Mouse (Mus musculus) intestine, embryonic 15.5 days (tissue): ENCODE results near the gene Bpifb5. TPM values are rescaled to one million over a fixed set of nuclear protein-coding genes. Genes with fewer than 3 reads are reported as not detected.
"Not testable (repeated sequence)": the region's sequence is repeated elsewhere in the genome, so short reads cannot be mapped to it uniquely, and the experiment has no call there.

ENCODE experiments used
- ATAC-seq: fragments of 200-750 bp; cut with Nextera tagmentation; 2 replicates; pipeline ENCODE4 v1.8.0; 2017; ENCODE audit warnings: moderate TSS enrichment, moderate library complexity
- H3K27ac ChIP-seq: fragments of 300-500 bp; sonication (generic); 2 replicates; pipeline ENCODE4 v1.5.1; 2015; ENCODE audit warnings: mild to moderate bottlenecking, inconsistent platforms
- H3K27me3 ChIP-seq: fragments of 300-500 bp; sonication (generic); replicated peaks from 2 replicates; pipeline ENCODE4 v1.6.1; 2015; ENCODE audit warnings: inconsistent platforms
- H3K36me3 ChIP-seq: fragments of 300-500 bp; sonication (generic); 2 replicates; pipeline ENCODE4 v1.6.1; 2015; ENCODE audit warnings: inconsistent platforms
- H3K4me1 ChIP-seq: fragments of 300-500 bp; sonication (generic); replicated peaks from 2 replicates; pipeline ENCODE4 v1.6.1; 2015; ENCODE audit warnings: inconsistent platforms
- H3K4me2 ChIP-seq: fragments of 300-500 bp; sonication (generic); replicated peaks from 2 replicates; pipeline ENCODE4 v1.6.1; 2015; ENCODE audit warnings: mild to moderate bottlenecking, inconsistent platforms
- H3K4me3 ChIP-seq: fragments of 300-500 bp; sonication (generic); replicated peaks from 2 replicates; pipeline ENCODE4 v1.5.1; 2015; ENCODE audit warnings: inconsistent platforms
- H3K9ac ChIP-seq: fragments of 300-500 bp; sonication (generic); 2 replicates; pipeline ENCODE4 v1.6.1; 2015; ENCODE audit warnings: inconsistent platforms
- H3K9me3 ChIP-seq: fragments of 300-500 bp; sonication (generic); 2 replicates; pipeline ENCODE4 v1.6.1; 2016; ENCODE audit warnings: inconsistent platforms
- WGBS: fragments of 180-500 bp; shearing (Covaris S2); methylation state at CpG from one replicate; pipeline ENCODE4 v1.1.7; 2015; 5-methylcytosine and 5-hydroxymethylcytosine counted together
- polyA plus RNA-seq: library from polyadenylated mRNA; unstranded; fragments of >200 nt; fragmentation: Nextera tagmentation; extraction: Ambion mirVana; gene quantifications from 2 replicates; pipeline ENCODE4 v1.2.1, GENCODE M21; 2015

Bpifb5 gene
- polyA plus RNA-seq, 1 experiment from 2014 or later = 0.09 TPM

GRCm38 (mm10) chr2:154204630-154205029 lies 18.9 kb upstream of the Bpifb5 start:
- 90% methylated on average over 4 of the region's 4 CpGs for WGBS
- Histone ChIP-seq H3K27me3 (no peaks in the 10 kb centered on the region), H3K4me1 (no peaks in the 10 kb centered on the region), H3K4me3 (no peak overlapping the region), H3K9me3 (no peaks in the 10 kb centered on the region), H3K27ac (no peak overlapping the region), H3K36me3 (no peaks in the 10 kb centered on the region), H3K4me2 (no peak overlapping the region), H3K9ac (no peak overlapping the region)
- ATAC-seq = no peak

- no peaks in the 10 kb centered on the region for H3K36me3 ChIP-seq
- H3K4me2 ChIP-seq = no peak overlapping the region
- no peaks in the 10 kb centered on the region for H3K4me1 ChIP-seq
- H3K27ac ChIP-seq = no peak overlapping the region
- no peak overlapping the region for H3K9ac ChIP-seq
- H3K4me3 ChIP-seq = no peak overlapping the region
- no peaks in the 10 kb centered on the region for H3K9me3 ChIP-seq
- 56% methylated on average over 7 of the region's 7 CpGs for WGBS
- no peak for ATAC-seq
- no peaks in the 10 kb centered on the region for H3K27me3 ChIP-seq
Observed at GRCm38 (mm10) chr2:154206908-154207307, 16.6 kb upstream of the Bpifb5 start.

GRCm38 (mm10) chr2:154209112-154209511 lies 14.4 kb upstream of the Bpifb5 start:
- Histone ChIP-seq H3K9me3 (no peaks in the 10 kb centered on the region), H3K4me3 (no peak overlapping the region), H3K9ac (no peak overlapping the region), H3K4me1 (no peaks in the 10 kb centered on the region), H3K27me3 (no peaks in the 10 kb centered on the region), H3K36me3 (no peaks in the 10 kb centered on the region), H3K4me2 (no peak overlapping the region), H3K27ac (no peak overlapping the region)
- no peak for ATAC-seq
- 11% methylated on average over 3 of the region's 3 CpGs for whole genome bisulfite sequencing

- Histone ChIP-seq H3K9ac (no peak overlapping the region), H3K27me3 (no peaks in the 10 kb centered on the region), H3K36me3 (no peaks in the 10 kb centered on the region), H3K4me1 (no peaks in the 10 kb centered on the region), H3K9me3 (no peaks in the 10 kb centered on the region), H3K4me2 (no peak overlapping the region), H3K27ac (no peak overlapping the region), H3K4me3 (no peak overlapping the region)
- WGBS = 33% methylated on average over 1 of the region's 1 CpGs
- ATAC-seq = no peak
Observed at GRCm38 (mm10) chr2:154211121-154211520, 12.4 kb upstream of the Bpifb5 start.

- Histone ChIP-seq H3K9ac (no peak overlapping the region), H3K36me3 (no peaks in the 10 kb centered on the region), H3K4me1 (no peaks in the 10 kb centered on the region), H3K27me3 (no peaks in the 10 kb centered on the region), H3K4me2 (no peak overlapping the region), H3K9me3 (no peaks in the 10 kb centered on the region), H3K4me3 (no peak overlapping the region), H3K27ac (no peak overlapping the region)
- WGBS = 86% methylated on average over 4 of the region's 4 CpGs
- no peak for ATAC-seq
Observed at GRCm38 (mm10) chr2:154211881-154212280, 11.7 kb upstream of the Bpifb5 start.

GRCm38 (mm10) chr2:154215191-154215590 lies 8.4 kb upstream of the Bpifb5 start:
- WGBS = 16% methylated on average over 5 of the region's 5 CpGs

DNA sequence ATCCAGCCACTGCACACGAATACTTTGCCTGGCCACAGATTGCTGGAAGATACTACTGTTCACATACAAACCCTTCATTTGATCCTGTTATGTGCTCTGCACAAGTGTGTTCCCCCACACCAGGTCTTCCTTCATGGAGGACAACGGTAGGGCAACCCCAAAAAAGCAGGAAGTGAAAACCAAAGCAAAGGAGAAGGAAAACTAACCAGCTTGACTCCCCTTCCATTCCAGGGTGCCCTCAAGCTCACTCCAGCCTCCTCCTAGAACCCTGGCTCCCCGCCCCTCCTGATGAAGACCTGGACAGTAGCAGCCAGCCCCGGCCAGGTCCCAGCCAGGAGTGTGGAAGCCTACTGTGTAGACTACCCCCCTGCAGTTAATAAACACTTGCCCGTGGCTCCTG lies 3.6 kb upstream of the Bpifb5 start:
- no peak overlapping the region for H3K9ac ChIP-seq

More at GRCm38 (mm10) chr2:154215191-154215590, 8.4 kb upstream of the Bpifb5 start:
- H3K4me1 ChIP-seq = no peaks in the 10 kb centered on the region
- H3K36me3 ChIP-seq = no peaks in the 10 kb centered on the region
- no peak overlapping the region for H3K9ac ChIP-seq
- no peaks in the 10 kb centered on the region for H3K9me3 ChIP-seq
- no peaks in the 10 kb centered on the region for H3K27me3 ChIP-seq
- no peak overlapping the region for H3K4me3 ChIP-seq
- no peak overlapping the region for H3K4me2 ChIP-seq
- peak; percentile 61 for ATAC-seq
- H3K27ac ChIP-seq = no peak overlapping the region

DNA sequence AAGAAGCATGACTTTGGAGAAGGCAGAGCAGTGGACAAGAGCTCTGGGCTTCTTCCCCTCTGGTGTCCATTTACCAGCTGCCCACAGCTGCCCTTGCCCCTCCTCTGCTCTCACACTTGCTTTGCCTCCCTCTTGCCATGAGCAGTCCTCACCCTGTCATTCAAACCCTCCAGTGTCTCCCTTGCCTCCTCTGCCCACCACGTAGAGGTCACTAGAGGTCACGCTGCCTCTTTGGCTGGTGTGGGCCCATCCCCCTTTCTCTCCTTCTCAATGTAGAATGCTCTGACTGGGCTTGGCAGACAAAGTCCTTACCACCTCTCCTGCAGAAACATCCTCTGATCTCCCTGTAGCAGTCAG lies 353 bp downstream of the Bpifb5 start:
- H3K36me3 ChIP-seq = no peaks in the 10 kb centered on the region
- H3K9me3 ChIP-seq = no peaks in the 10 kb centered on the region
- 21% methylated on average over 2 of the region's 2 CpGs for WGBS
- no peak overlapping the region for H3K27ac ChIP-seq
- H3K4me3 ChIP-seq = no peak overlapping the region
- no peaks in the 10 kb centered on the region for H3K27me3 ChIP-seq
- H3K4me1 ChIP-seq = peaks cover 11% of the 10 kb centered on the region
- 0 out of 2 replicates have a peak, but pooled peaks have one; percentile 23 for ATAC-seq
- H3K4me2 ChIP-seq = 0 out of 2 replicates have a peak overlapping the region, but pooled peaks have one; percentile 12
- no peak overlapping the region for H3K9ac ChIP-seq

More for the DNA sequence above, 3.6 kb upstream of the Bpifb5 start:
- Histone ChIP-seq H3K27ac (no peak overlapping the region), H3K9me3 (no peaks in the 10 kb centered on the region), H3K4me3 (no peak overlapping the region), H3K4me2 (no peak overlapping the region), H3K4me1 (peaks cover 11% of the 10 kb centered on the region), H3K27me3 (no peaks in the 10 kb centered on the region), H3K36me3 (no peaks in the 10 kb centered on the region)
- 70% methylated on average over 5 of the region's 5 CpGs for WGBS
- no peak for ATAC-seq

GRCm38 (mm10) chr2:154226991-154227390 lies 3.4 kb downstream of the Bpifb5 start:
- no peak for ATAC-seq
- Histone ChIP-seq H3K9me3 (no peaks in the 10 kb centered on the region), H3K4me1 (peaks cover 11% of the 10 kb centered on the region), H3K4me2 (no peak overlapping the region), H3K27me3 (no peaks in the 10 kb centered on the region), H3K36me3 (no peaks in the 10 kb centered on the region), H3K27ac (no peak overlapping the region), H3K4me3 (no peak overlapping the region), H3K9ac (no peak overlapping the region)
- WGBS = 72% methylated on average over 4 of the region's 4 CpGs

GRCm38 (mm10) chr2:154227830-154228229 lies 4.3 kb downstream of the Bpifb5 start:
- peaks cover 11% of the 10 kb centered on the region for H3K4me1 ChIP-seq
- H3K9ac ChIP-seq = no peak overlapping the region
- H3K4me3 ChIP-seq = no peak overlapping the region
- no peaks in the 10 kb centered on the region for H3K27me3 ChIP-seq
- ATAC-seq = no peak
- H3K36me3 ChIP-seq = no peaks in the 10 kb centered on the region
- 87% methylated on average over 5 of the region's 5 CpGs for WGBS
- no peak overlapping the region for H3K27ac ChIP-seq
- no peak overlapping the region for H3K4me2 ChIP-seq
- H3K9me3 ChIP-seq = no peaks in the 10 kb centered on the region

GRCm38 (mm10) chr2:154233426-154233825 lies 9.9 kb downstream of the Bpifb5 start:
- H3K4me1 ChIP-seq = no peaks in the 10 kb centered on the region
- no peaks in the 10 kb centered on the region for H3K36me3 ChIP-seq
- H3K4me3 ChIP-seq = no peak overlapping the region
- no peak overlapping the region for H3K27ac ChIP-seq
- H3K9me3 ChIP-seq = no peaks in the 10 kb centered on the region
- ATAC-seq = no peak
- no peak overlapping the region for H3K4me2 ChIP-seq
- no peak overlapping the region for H3K9ac ChIP-seq
- 95% methylated on average over 6 of the region's 6 CpGs for WGBS
- H3K27me3 ChIP-seq = no peaks in the 10 kb centered on the region

DNA sequence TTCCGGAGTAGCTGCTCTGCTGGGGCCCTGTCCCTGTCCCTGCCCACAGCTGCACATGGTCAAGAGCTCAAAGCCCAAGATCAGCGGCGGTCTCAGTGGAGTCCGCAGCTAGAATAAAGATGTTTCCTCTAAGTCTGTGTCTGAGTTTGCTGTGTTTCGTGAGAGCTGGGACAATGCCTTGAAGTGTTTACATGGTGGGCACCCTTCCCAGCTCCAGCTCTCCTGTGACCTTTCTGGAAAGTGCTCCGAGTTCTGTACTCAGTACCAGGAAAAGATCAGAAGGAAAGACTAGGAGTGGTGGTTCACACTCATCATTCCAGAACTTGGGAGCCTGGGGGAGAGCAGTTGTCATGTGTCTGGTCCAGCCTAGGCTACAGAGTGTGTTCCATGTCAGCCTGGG lies 17.2 kb downstream of the Bpifb5 start:
- no peaks in the 10 kb centered on the region for H3K9me3 ChIP-seq
- ATAC-seq = no peak
- no peak overlapping the region for H3K27ac ChIP-seq
- WGBS = 71% methylated on average over 6 of the region's 6 CpGs
- no peak overlapping the region for H3K4me2 ChIP-seq
- no peaks in the 10 kb centered on the region for H3K27me3 ChIP-seq
- no peaks in the 10 kb centered on the region for H3K4me1 ChIP-seq
- no peak overlapping the region for H3K9ac ChIP-seq
- H3K4me3 ChIP-seq = no peak overlapping the region
- no peaks in the 10 kb centered on the region for H3K36me3 ChIP-seq

- not testable (repeated sequence) for H3K27ac ChIP-seq, H3K27me3 ChIP-seq, H3K9ac ChIP-seq, H3K4me1 ChIP-seq, H3K9me3 ChIP-seq, ATAC-seq, H3K4me3 ChIP-seq, H3K4me2 ChIP-seq, H3K36me3 ChIP-seq
- WGBS = 93% methylated on average over 11 of the region's 12 CpGs
Observed at GRCm38 (mm10) chr2:154242726-154243125, 19.2 kb downstream of the Bpifb5 start.
